Mouse (Mus musculus): Measurements from ENCODE around the gene Ttll5. TPM values are rescaled to one million over a fixed set of nuclear protein-coding genes. Genes with fewer than 3 reads are reported as not detected.
A peak's percentile ranks its signal among the peaks of the same experiment; 100 is the strongest.

Gene Ttll5
- total and polyA plus RNA-seq, 2 experiments from 2014 or later: 10.4 to 23.9 TPM

DNA sequence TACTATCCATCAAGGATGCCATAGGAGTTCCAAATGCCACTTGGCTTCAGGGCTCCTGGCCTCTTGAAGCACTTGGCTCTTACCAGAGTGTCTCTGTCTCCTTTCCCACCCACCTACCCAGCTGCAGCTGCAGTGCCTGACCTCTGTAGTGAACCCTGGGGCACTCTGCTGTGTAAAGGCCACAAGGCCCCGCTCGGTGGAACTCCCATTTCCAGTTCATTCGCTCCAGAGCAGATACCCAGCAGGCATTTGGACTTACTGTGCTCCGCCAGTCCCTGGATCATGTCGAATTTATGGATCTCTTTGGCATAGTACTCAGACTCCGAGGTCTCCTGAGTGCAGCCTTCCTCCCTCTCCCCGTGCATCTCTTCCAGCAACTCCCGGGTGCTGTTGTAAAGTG is 252.9 kb downstream of the Ttll5 start:
- H3K4me1 ChIP-seq (ENCODE audit: insufficient read depth, low read length): peaks cover 20% of the 10 kb centered on the region; the same call in 1 of the 2 replicates
- H3K9ac ChIP-seq (replicated peaks; ENCODE audit: low read length): no peak overlapping the region
- 25% methylated on average over 8 of the region's 8 CpGs for WGBS

DNA sequence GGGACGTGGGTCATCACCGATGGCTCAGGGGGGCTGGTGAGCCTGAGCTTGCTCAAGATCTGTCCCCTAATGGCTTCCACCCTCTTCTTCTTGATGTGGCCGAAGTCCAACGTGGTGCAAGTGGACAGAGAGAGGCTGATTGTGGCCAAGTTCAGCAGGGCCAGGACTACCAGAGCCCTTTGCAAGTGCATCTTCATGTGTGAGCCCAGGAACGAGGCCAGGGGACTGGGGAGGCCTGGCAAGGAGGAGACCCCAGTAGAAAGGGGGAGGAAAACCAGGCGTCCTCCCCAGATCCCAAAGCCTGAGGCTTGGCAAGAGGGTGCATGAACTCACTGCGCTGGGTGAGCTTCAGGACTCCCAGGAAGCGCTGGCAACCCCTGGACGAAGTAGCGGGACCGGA is 253.3 kb downstream of the Ttll5 start:
- Histone ChIP-seq H3K27me3 (ENCODE audit: insufficient read depth, low read length) (no peaks in the 10 kb centered on the region), H3K36me3 (ENCODE audit: insufficient read depth, low read length) (no peaks in the 10 kb centered on the region), H3K27ac (peak overlapping the region; percentile 28; the same call in 1 of the 2 replicates), H3K4me3 (ENCODE audit: low read length) (peak overlapping the region; percentile 49), H3K9ac (replicated peaks; ENCODE audit: low read length) (no peak overlapping the region; the same call in 1 of the 2 replicates), H3K9me3 (ENCODE audit: low read length) (no peaks in the 10 kb centered on the region), H3K4me2 (ENCODE audit: low read depth, low read length) (peak overlapping the region; percentile 97), H3K4me1 (ENCODE audit: insufficient read depth, low read length) (peaks cover 20% of the 10 kb centered on the region; the same call in 1 of the 2 replicates)
- TF ChIP-seq CTCF (IDR thresholded peaks at IDR 0.05; ENCODE audit: low read depth): no peak
- WGBS: 23% methylated on average over 11 of the region's 11 CpGs
- ATAC-seq (no peak), DNase-seq (ENCODE audit: low spot score) (peak; percentile 9)

More for the DNA sequence above, 252.9 kb downstream of the Ttll5 start:
- peak overlapping the region; percentile 97 for H3K4me2 ChIP-seq (ENCODE audit: low read depth, low read length)
- H3K4me3 ChIP-seq (ENCODE audit: low read length): no peak overlapping the region
- H3K27ac ChIP-seq: no peak overlapping the region
- no peak for TF ChIP-seq CTCF (IDR thresholded peaks at IDR 0.05; ENCODE audit: low read depth)
- no peaks in the 10 kb centered on the region for H3K27me3 ChIP-seq (ENCODE audit: insufficient read depth, low read length)
- DNase-seq (ENCODE audit: low spot score) (peak; percentile 11), ATAC-seq (no peak)
- no peaks in the 10 kb centered on the region for H3K9me3 ChIP-seq (ENCODE audit: low read length)
- no peaks in the 10 kb centered on the region for H3K36me3 ChIP-seq (ENCODE audit: insufficient read depth, low read length)

DNA sequence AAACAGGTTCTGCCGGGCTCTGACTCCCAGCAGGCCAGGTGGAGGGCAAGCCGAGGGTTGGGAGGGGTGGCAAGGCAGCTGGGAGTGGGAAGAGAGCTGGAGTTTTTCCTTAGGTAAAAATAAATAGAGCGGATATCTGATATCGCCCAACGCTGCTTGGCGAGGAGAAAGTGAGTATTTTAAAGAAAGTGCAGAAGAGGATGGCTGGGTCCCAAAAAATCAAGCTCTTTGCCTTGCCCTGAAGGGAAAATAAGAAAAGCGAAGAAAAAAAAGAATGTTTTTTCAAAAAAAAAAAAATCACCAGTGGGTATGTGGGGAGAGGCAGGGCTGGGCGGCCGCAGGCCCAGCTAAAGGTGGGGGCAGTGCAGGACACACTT is 253.7 kb downstream of the Ttll5 start:
- no peak for DNase-seq (ENCODE audit: low spot score)
- peaks cover 22% of the 10 kb centered on the region; the same call in 1 of the 2 replicates for H3K4me1 ChIP-seq (ENCODE audit: insufficient read depth, low read length)
- peak overlapping the region; percentile 49 for H3K4me3 ChIP-seq (ENCODE audit: low read length)
- 18% methylated on average over 9 of the region's 9 CpGs for WGBS
- H3K27me3 ChIP-seq (ENCODE audit: insufficient read depth, low read length): no peaks in the 10 kb centered on the region
- no peak for TF ChIP-seq CTCF (IDR thresholded peaks at IDR 0.05; ENCODE audit: low read depth)
- H3K9me3 ChIP-seq (ENCODE audit: low read length): no peaks in the 10 kb centered on the region
- H3K9ac ChIP-seq (replicated peaks; ENCODE audit: low read length): peak overlapping the region; percentile 52
- H3K36me3 ChIP-seq (ENCODE audit: insufficient read depth, low read length): no peaks in the 10 kb centered on the region
- H3K27ac ChIP-seq: peak overlapping the region; percentile 77; the same call in 1 of the 2 replicates
- H3K4me2 ChIP-seq (ENCODE audit: low read depth, low read length): peak overlapping the region; percentile 97
- ATAC-seq: no peak

DNA sequence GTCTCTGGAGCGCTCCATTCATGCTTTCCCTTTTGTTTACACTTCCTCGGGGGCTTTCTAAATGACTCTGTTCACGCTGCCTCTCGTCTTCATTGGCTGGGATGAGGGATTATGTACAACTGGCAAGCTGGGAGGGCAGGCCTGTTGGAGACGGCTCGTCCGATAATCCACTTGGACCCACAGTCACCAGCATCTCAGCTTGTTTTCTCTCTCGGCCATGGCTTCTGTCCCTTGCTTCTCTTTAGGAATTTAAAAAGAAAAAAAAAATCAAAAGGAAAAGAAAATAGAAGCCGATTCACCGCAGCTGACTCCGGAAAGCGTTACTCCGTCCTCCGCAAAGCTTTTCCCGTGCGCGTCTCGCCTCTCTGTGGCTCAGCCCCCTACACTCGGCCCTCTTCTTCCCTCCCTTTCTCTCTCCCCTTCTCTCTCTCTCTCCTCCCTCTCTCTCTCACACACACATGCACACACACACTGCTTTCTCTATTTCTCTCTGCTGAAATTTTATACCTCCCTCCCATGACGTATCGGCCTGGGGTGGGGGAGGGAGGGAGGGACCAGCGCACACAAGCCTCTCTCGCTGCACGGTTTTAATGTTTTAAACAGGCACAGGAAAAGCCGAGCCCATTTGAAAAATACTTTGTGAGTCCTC is 254.2 kb downstream of the Ttll5 start, which contains the start of gene Tgfb3:
Gene Tgfb3 (minus strand): TSS at position 489 of the 649 bp plus-strand sequence.
- no peaks in the 10 kb centered on the region for H3K36me3 ChIP-seq (ENCODE audit: insufficient read depth, low read length)

DNA sequence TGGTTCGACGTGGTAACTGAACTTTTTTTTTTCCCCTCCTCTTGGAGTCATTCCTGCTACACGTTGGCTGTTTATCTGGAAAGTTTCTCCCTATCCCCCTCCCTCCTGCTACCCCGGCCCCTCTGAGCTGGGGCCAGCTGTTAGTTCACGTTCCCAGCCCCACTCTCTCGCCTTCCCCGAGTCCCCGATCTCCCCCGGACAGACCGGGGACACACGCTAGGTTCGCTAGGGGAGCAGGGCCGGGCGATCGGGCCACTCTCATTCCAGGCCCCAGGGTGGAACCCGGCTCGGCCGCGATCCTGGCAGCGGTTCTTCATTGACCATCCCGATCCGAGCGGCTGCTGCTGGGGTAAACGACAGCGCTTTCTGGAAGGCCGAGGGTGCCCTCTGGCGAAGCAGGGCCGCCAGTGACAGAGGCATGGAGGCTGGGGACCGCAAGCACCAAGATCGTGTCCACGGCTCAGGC is 254.8 kb downstream of the Ttll5 start:
- ATAC-seq (peak; percentile 83), DNase-seq (ENCODE audit: low spot score) (peak; percentile 94)
- Histone ChIP-seq H3K27me3 (ENCODE audit: insufficient read depth, low read length) (no peaks in the 10 kb centered on the region), H3K4me1 (ENCODE audit: insufficient read depth, low read length) (peaks cover 25% of the 10 kb centered on the region; the same call in 1 of the 2 replicates), H3K4me3 (ENCODE audit: low read length) (peak overlapping the region; percentile 49), H3K36me3 (ENCODE audit: insufficient read depth, low read length) (no peaks in the 10 kb centered on the region), H3K27ac (peak overlapping the region; percentile 77), H3K9ac (replicated peaks; ENCODE audit: low read length) (peak overlapping the region; percentile 52), H3K9me3 (ENCODE audit: low read length) (no peaks in the 10 kb centered on the region), H3K4me2 (ENCODE audit: low read depth, low read length) (peak overlapping the region; percentile 97)
- under 1% methylated on average over 31 of the region's 31 CpGs for WGBS
- peak; percentile 97 for TF ChIP-seq CTCF (IDR thresholded peaks at IDR 0.05; ENCODE audit: low read depth)

More for the DNA sequence above, 254.2 kb downstream of the Ttll5 start, which contains the start of gene Tgfb3:
- Histone ChIP-seq H3K9me3 (ENCODE audit: low read length) (no peaks in the 10 kb centered on the region), H3K4me1 (ENCODE audit: insufficient read depth, low read length) (peaks cover 25% of the 10 kb centered on the region; the same call in 1 of the 2 replicates), H3K4me2 (ENCODE audit: low read depth, low read length) (peak within 1 kb of the TSS; percentile 97), H3K9ac (replicated peaks; ENCODE audit: low read length) (peak within 1 kb of the TSS; percentile 52), H3K27me3 (ENCODE audit: insufficient read depth, low read length) (no peaks in the 10 kb centered on the region), H3K27ac (peak within 1 kb of the TSS; percentile 77), H3K4me3 (ENCODE audit: low read length) (peak within 1 kb of the TSS; percentile 49)
- WGBS: 0% methylated on average over 25 of the region's 25 CpGs
- ATAC-seq (peak; percentile 65), DNase-seq (ENCODE audit: low spot score) (peak; percentile 62)
- no peak for TF ChIP-seq CTCF (IDR thresholded peaks at IDR 0.05; ENCODE audit: low read depth)

DNA sequence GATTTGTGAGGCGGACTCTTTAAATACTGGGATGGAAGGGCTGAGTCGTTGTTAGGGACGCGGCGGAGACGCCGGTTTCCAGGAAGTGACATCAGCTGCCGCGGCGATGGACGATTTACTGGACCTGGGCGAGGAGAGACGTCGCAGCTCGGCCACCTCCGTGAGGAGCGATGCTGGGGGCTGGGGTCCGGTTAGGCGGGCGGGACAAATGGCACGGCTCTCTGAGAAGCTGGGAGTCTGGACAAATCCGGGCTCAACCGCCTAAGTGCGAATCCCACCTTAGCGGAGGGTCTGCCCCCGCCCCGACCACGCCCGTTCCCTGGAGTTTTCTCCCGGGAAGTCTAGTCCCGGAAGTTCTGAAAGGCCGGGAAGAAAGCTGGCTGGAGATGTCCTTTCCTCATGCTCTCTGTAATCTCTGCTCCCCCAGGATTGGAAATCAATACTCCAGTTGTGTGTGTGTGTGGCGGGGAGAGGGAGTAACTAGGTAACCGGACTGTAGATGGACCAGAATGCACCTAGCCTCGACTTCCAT is 258.1 kb downstream of the Ttll5 start, which contains the start of gene Ift43:
Gene Ift43 (plus strand): TSS at position 61 of the 532 bp plus-strand sequence.
- peak within 1 kb of the TSS; percentile 42; the same call in 1 of the 2 replicates for H3K27ac ChIP-seq
- TF ChIP-seq CTCF (IDR thresholded peaks at IDR 0.05; ENCODE audit: low read depth): no peak
- H3K36me3 ChIP-seq (ENCODE audit: insufficient read depth, low read length): no peaks in the 10 kb centered on the region; the same call in 1 of the 2 replicates
- WGBS: under 1% methylated on average over 35 of the region's 35 CpGs
- DNase-seq (ENCODE audit: low spot score): peak; percentile 94
- H3K27me3 ChIP-seq (ENCODE audit: insufficient read depth, low read length): no peaks in the 10 kb centered on the region
- peak within 1 kb of the TSS; percentile 73 for H3K4me2 ChIP-seq (ENCODE audit: low read depth, low read length)
- no peaks in the 10 kb centered on the region for H3K9me3 ChIP-seq (ENCODE audit: low read length)
- H3K4me1 ChIP-seq (ENCODE audit: insufficient read depth, low read length): peaks cover 9% of the 10 kb centered on the region; the same call in 1 of the 2 replicates
- peak within 1 kb of the TSS; percentile 51 for H3K9ac ChIP-seq (replicated peaks; ENCODE audit: low read length)
- peak; percentile 74 for ATAC-seq
- H3K4me3 ChIP-seq (ENCODE audit: low read length): peak within 1 kb of the TSS; percentile 70

Data from hindbrain, postnatal 0 days (tissue).